Mouse (Mus musculus): ENCODE results near the gene Snd1. TPM values are rescaled to one million over a fixed set of nuclear protein-coding genes. Genes with fewer than 3 reads are reported as not detected.

Gene Snd1
- polyA plus RNA-seq, 1 experiment = 62.1 TPM

DNA sequence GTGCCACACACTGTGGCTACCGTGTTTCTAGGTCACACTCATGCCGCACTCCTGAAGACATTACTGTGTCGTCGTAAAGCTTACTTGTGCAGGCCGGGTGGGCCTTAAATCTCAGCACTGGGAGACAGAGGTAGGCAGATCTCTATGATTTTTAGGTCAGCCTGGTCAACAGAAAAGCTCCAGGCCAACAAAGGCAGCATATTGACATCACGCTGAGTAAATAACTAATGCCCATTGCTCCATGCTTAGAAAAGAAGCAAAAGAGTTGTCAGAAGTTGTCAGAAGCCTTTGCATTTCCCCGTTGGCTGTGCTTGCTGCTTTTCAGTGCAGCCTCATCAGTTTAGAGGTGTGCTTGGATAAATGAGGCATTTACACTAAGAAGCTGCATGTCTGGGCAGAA, 261.7 kb downstream of the Snd1 start:
- no peak overlapping the region for H3K4me3 ChIP-seq (ENCODE audit: insufficient read depth, low read length)
- H3K27ac ChIP-seq (ENCODE audit: insufficient read depth, low read length) = no peak overlapping the region
- no peak for TF ChIP-seq POLR2A (IDR thresholded peaks at IDR 0.05; ENCODE audit: extremely low read depth, insufficient read depth, low read length)
- TF ChIP-seq CTCF (IDR thresholded peaks at IDR 0.05; ENCODE audit: extremely low read depth, insufficient read depth, low read length) = no peak
- no peaks in the 10 kb centered on the region for H3K4me1 ChIP-seq (ENCODE audit: control insufficient read depth, insufficient read depth, low read length)

DNA sequence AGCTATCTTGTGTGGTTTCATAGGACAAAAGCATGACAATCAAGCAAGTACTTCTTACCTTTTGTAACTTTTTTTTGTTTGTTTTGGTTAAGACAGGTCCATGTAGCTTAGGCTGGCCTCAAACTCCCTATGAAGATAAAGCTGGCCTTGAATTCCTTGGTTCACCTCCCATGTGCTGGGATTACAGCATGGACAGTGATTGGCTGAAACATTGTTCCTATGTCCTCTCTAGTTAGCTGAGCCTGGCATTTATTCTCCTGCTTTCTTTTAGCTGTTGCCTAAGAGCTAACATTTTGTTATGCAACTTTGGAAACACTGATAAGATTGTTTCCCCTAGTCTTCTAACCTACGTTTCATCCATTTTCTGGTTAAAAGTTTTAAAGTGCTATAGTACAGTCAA, 262.7 kb downstream of the Snd1 start:
- Histone ChIP-seq H3K4me3 (ENCODE audit: insufficient read depth, low read length) (no peak overlapping the region), H3K27ac (ENCODE audit: insufficient read depth, low read length) (no peak overlapping the region), H3K4me1 (ENCODE audit: control insufficient read depth, insufficient read depth, low read length) (no peaks in the 10 kb centered on the region)
- TF ChIP-seq POLR2A (IDR thresholded peaks at IDR 0.05; ENCODE audit: extremely low read depth, insufficient read depth, low read length) = no peak

DNA sequence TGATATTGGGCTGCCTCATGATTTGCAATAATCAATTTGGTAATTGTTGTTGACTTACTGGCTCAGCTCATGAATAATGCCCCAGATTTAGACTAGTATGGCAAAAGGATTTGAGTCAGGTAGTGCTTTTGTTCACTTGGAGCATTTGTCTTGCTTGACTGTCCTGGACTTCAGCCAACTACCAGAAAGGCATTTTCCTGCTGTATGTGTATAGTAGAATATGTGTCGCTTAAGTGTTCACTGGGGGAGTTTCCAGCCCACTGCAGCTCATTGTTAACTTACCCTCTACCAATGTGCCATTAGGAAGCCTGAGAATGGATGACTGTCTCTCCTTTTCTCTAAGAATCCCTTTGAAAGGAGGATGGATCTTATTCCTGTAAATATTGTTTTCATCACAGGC, 268.6 kb downstream of the Snd1 start:
- TF ChIP-seq CTCF (IDR thresholded peaks at IDR 0.05; ENCODE audit: extremely low read depth, insufficient read depth, low read length) (no peak), POLR2A (IDR thresholded peaks at IDR 0.05; ENCODE audit: extremely low read depth, insufficient read depth, low read length) (no peak)
- Histone ChIP-seq H3K27ac (ENCODE audit: insufficient read depth, low read length) (no peak overlapping the region), H3K4me1 (ENCODE audit: control insufficient read depth, insufficient read depth, low read length) (peaks cover 6% of the 10 kb centered on the region; the same call in 1 of the 2 replicates), H3K4me3 (ENCODE audit: insufficient read depth, low read length) (no peak overlapping the region)

DNA sequence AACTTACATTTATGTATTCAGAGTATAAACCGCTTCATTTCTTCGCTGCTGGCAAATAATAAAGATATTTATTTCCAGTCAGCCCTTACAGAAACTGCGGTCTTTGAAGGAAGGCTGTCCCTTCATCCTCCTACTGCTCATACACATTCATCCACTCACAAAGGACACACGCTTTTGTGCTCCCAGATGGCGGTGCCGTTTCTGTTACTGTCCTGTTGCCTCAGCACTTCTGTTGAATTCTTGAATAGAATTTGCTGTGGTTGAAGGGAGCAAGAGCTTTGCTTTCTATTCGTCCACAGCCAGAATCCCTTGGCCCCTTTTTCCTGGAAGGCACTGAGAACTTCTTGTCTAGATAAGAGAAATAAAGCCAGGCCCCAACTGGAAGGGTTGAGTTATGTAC, 270.9 kb downstream of the Snd1 start:
- no peak overlapping the region for H3K27ac ChIP-seq (ENCODE audit: insufficient read depth, low read length)
- H3K4me1 ChIP-seq (ENCODE audit: control insufficient read depth, insufficient read depth, low read length) = peaks cover 6% of the 10 kb centered on the region; the same call in 1 of the 2 replicates
- no peak overlapping the region for H3K4me3 ChIP-seq (ENCODE audit: insufficient read depth, low read length)
- TF ChIP-seq CTCF (IDR thresholded peaks at IDR 0.05; ENCODE audit: extremely low read depth, insufficient read depth, low read length) (no peak), POLR2A (IDR thresholded peaks at IDR 0.05; ENCODE audit: extremely low read depth, insufficient read depth, low read length) (no peak)

DNA sequence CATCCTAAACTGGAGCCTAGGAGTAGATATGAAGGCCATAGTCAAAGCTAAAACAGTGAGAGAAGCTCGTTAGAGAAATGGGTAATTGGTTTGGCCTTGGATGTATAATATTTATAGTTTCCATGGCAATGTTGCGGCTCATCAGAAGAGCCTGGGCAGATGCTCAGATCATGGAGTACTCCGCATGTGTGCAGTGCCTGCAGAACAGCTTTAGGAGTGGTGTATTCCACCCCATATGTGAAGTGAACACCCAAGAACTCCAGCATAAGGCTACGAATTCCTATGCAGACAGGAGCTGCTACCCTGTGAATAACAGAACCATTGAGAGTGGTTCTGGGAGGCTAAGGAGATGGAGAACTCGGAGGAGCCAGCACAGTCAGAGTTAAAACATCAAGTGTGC, 272.1 kb downstream of the Snd1 start:
- TF ChIP-seq POLR2A (IDR thresholded peaks at IDR 0.05; ENCODE audit: extremely low read depth, insufficient read depth, low read length) = no peak
- no peak for TF ChIP-seq CTCF (IDR thresholded peaks at IDR 0.05; ENCODE audit: extremely low read depth, insufficient read depth, low read length)
- no peak overlapping the region for H3K27ac ChIP-seq (ENCODE audit: insufficient read depth, low read length)

DNA sequence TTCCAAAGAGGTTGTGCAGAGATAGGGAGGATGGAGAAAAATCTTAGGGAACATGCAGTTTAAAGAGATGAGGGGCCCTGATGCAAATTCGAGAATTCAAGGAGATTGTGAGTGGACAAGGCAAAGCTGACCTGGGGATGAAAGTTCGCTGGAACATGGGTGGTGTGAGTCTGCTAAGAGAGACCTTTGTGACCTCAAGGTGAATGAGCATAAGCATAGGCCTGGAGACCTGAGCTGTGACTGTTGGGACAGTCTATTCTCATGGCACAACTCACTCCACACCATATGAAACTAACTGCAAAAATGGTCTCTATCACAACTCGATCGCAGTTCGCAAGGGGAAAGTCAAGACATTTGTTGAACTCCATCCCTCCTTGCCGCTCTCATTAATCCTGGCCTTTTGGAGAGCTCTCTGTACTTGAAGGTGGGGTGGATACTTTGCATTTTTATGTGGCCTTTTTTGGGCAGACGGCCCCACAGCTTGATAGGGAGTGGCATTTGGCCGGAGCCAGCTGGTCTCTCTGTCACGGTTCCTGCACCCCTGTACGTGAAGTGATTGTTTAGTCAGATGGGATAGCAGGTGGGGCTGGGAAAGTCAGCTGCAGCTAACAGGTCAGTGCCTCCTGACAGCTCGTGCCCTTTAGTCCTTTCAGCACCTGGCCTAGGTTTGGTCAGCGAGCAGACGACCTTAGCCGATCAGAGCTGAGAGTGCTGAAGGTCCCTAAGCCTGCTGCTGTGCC, 273.2 kb downstream of the Snd1 start:
- TF ChIP-seq POLR2A (IDR thresholded peaks at IDR 0.05; ENCODE audit: extremely low read depth, insufficient read depth, low read length) = no peak
- TF ChIP-seq CTCF (IDR thresholded peaks at IDR 0.05; ENCODE audit: extremely low read depth, insufficient read depth, low read length) = no peak
- peaks cover 7% of the 10 kb centered on the region for H3K4me1 ChIP-seq (ENCODE audit: control insufficient read depth, insufficient read depth, low read length)
- H3K4me3 ChIP-seq (ENCODE audit: insufficient read depth, low read length) = no peak overlapping the region
- no peak overlapping the region for H3K27ac ChIP-seq (ENCODE audit: insufficient read depth, low read length)

More for the DNA sequence above, 272.1 kb downstream of the Snd1 start:
- Histone ChIP-seq H3K4me3 (ENCODE audit: insufficient read depth, low read length) (no peak overlapping the region), H3K4me1 (ENCODE audit: control insufficient read depth, insufficient read depth, low read length) (peaks cover 6% of the 10 kb centered on the region; the same call in 1 of the 2 replicates)

DNA sequence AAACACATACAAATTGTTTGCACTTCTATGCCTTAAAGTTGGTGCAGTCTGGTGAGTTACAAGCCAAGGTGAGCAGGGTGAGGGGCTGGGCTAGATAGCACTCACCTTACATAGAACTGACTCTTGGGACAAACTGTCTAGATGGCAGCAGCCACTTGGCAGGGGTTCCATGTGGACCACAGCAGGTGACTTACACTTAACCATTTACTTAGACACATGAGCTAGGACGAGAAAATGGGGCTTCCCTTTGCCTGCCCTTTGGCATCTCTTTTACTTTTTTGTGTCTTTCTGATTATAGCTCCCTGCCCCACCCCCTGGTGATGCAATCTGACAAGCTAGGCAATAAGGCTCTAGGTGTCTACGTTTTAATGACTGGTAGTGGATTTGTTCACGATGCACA, 274.3 kb downstream of the Snd1 start:
- H3K4me3 ChIP-seq (ENCODE audit: insufficient read depth, low read length) = no peak overlapping the region
- no peak overlapping the region for H3K27ac ChIP-seq (ENCODE audit: insufficient read depth, low read length)
- peaks cover 12% of the 10 kb centered on the region for H3K4me1 ChIP-seq (ENCODE audit: control insufficient read depth, insufficient read depth, low read length)
- TF ChIP-seq CTCF (IDR thresholded peaks at IDR 0.05; ENCODE audit: extremely low read depth, insufficient read depth, low read length) = no peak
- no peak for TF ChIP-seq POLR2A (IDR thresholded peaks at IDR 0.05; ENCODE audit: extremely low read depth, insufficient read depth, low read length)

DNA sequence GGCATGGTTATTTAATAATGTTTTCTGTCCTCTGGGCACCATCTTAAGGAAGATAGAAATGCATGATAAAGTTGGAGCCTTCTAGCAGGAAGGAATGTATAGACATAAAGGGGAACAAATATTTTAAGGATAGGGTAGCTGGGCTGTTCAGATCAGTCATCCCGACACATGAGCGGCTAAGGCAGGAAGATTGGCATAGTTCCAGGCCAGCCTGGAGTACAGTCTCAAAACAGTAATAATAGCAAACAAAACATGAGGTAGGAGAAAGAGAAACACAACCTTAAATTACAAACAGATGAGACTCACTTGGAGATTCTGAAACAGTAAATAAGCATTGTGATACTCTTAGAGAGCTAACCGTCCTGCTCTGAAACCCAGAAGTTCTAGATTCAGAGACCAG, 276.2 kb downstream of the Snd1 start:
- Histone ChIP-seq H3K4me1 (ENCODE audit: control insufficient read depth, insufficient read depth, low read length) (peaks cover 12% of the 10 kb centered on the region), H3K27ac (ENCODE audit: insufficient read depth, low read length) (no peak overlapping the region), H3K4me3 (ENCODE audit: insufficient read depth, low read length) (no peak overlapping the region)
- no peak for TF ChIP-seq POLR2A (IDR thresholded peaks at IDR 0.05; ENCODE audit: extremely low read depth, insufficient read depth, low read length)
- no peak for TF ChIP-seq CTCF (IDR thresholded peaks at IDR 0.05; ENCODE audit: extremely low read depth, insufficient read depth, low read length)

DNA sequence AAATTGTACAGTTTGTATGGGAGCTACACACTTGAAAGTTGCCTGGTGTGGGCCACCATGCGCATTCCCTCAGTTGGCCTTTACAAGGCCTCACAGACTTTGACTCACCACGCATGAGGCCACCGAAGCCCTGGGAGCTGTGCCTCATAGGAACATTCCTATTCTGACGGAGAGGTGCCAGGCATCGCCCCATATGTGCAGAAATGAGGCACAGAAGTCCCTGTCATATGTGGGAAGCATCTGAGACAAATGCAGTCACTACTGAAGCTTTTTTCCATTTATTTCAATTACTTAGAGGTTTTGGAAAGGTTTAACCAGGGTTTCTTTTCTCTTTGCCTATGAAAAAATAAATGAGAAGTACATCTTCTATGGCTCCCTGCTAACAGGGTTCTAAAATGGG, 278.3 kb downstream of the Snd1 start:
- H3K4me3 ChIP-seq (ENCODE audit: insufficient read depth, low read length) = no peak overlapping the region
- H3K4me1 ChIP-seq (ENCODE audit: control insufficient read depth, insufficient read depth, low read length) = peaks cover 15% of the 10 kb centered on the region
- peak overlapping the region; percentile 91 for H3K27ac ChIP-seq (ENCODE audit: insufficient read depth, low read length)
- TF ChIP-seq POLR2A (IDR thresholded peaks at IDR 0.05; ENCODE audit: extremely low read depth, insufficient read depth, low read length) (no peak), CTCF (IDR thresholded peaks at IDR 0.05; ENCODE audit: extremely low read depth, insufficient read depth, low read length) (no peak)

DNA sequence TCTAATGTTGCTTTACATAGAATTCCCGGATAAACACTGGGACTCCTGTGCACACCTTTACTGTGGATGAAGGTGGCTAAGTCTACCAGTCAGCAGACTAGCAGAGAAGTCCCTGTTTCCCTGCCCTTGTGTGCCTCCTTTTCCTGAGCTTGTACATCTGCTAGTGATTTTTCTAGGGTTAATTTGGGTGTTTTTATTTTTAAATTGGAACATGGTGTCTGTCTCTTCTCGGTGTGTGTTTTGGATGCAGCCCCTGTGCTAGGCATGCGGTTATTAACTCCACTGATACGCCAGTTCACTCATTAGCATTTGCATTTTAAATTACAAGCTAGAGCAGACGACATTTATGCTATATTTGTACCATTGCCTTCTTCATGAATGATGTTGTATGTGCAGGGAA, 278.7 kb downstream of the Snd1 start:
- Histone ChIP-seq H3K27ac (ENCODE audit: insufficient read depth, low read length) (peak overlapping the region; percentile 91), H3K4me1 (ENCODE audit: control insufficient read depth, insufficient read depth, low read length) (peaks cover 15% of the 10 kb centered on the region), H3K4me3 (ENCODE audit: insufficient read depth, low read length) (no peak overlapping the region)
- TF ChIP-seq POLR2A (IDR thresholded peaks at IDR 0.05; ENCODE audit: extremely low read depth, insufficient read depth, low read length) = no peak
- TF ChIP-seq CTCF (IDR thresholded peaks at IDR 0.05; ENCODE audit: extremely low read depth, insufficient read depth, low read length) = no peak
